ENCODE assay signal across 9 mouse cellular contexts in the genomic region with DNA sequence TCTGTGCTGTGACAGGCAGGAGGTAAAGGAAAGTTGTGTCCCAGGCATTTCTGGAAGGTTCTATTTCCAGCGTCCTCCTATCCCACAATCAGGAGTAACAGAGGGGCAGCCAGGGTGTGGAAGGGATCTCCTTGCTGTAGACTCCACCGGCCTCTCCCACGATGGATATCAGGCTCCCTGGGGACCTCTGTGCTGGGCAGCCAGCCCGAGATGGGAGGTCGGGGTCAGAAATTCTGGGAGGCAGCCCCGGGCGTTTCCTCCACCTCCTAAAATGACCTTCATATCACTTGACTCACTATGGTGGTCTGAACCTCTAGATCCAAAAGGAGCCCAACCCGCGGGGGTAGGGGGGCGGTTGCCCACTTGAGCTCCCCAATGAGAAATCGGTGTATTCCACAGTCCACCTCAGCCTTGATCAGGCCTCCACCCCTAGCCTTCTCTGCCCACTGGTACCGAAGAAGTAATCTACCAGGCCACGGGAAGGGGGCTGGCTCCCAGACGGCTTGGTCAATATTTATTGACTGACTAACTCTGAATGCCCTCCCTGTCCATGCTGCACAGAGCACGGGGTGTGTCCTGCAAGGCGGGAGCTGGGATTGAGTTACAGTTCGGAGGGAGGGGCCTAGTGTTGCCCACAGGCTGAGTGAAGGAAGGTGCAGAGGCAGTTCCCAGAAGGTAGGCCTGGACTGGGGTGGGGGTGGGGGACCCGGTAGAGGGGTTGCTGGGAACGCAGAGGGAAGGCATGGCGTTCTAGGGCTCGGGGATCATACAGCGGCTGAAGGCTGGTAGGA. TPM values are rescaled to one million over a fixed set of nuclear protein-coding genes. Genes with fewer than 3 reads are reported as not detected.
DNase-seq lines count a peak whose midpoint lies in the region; ATAC-seq and TF ChIP-seq lines count a peak whose summit lies in the region.
"Had no signal": no experiment of that assay in that cellular context is flagged by ENCODE, and none has a peak within 500 bp of the region (broad histone marks: within the 10 kb centered on the region; RNA-seq: fewer than 3 reads in every experiment).

Gene Vill (plus strand): TSS at position 625 of the 791 bp plus-strand sequence.

- H3K9me3 ChIP-seq in embryonic facial prominence, embryonic 12.5 days, result no peaks in the 10 kb centered on the region
- no peaks in the 10 kb centered on the region for H3K9me3 ChIP-seq in liver, embryonic 14.5 days (ENCODE audit: control insufficient read depth, low read length)
- no peaks in the 10 kb centered on the region for H3K9me3 ChIP-seq in neural tube, embryonic 13.5 days

- no peaks in the 10 kb centered on the region for H3K27me3 ChIP-seq in embryonic facial prominence, embryonic 12.5 days
- H3K27me3 ChIP-seq in liver, embryonic 14.5 days (ENCODE audit: control insufficient read depth, insufficient read depth, low read length), result peaks cover 3% of the 10 kb centered on the region
- H3K27me3 ChIP-seq in neural tube, embryonic 13.5 days, result peaks cover 15% of the 10 kb centered on the region
- H3K27me3 ChIP-seq: Patski had no signal

- no peaks in the 10 kb centered on the region for H3K36me3 ChIP-seq in embryonic facial prominence, embryonic 12.5 days
- H3K36me3 ChIP-seq in liver, embryonic 14.5 days (replicated peaks; ENCODE audit: control insufficient read depth, insufficient read depth, low read depth), result no peaks in the 10 kb centered on the region
- H3K36me3 ChIP-seq in neural tube, embryonic 13.5 days, result no peaks in the 10 kb centered on the region

- TF ChIP-seq EP300 in liver, embryonic 14.5 days (IDR thresholded peaks at IDR 0.05; ENCODE audit: low read depth), result no peak

- WGBS in embryonic facial prominence, embryonic 12.5 days, result 13% methylated on average over 22 of the region's 22 CpGs
- WGBS in liver, embryonic 14.5 days (ENCODE audit: insufficient replicate concordance), result 28% methylated on average over 22 of the region's 22 CpGs
- WGBS in neural tube, embryonic 13.5 days, result 18% methylated on average over 22 of the region's 22 CpGs

- intact Hi-C loops in gastrocnemius, adult 2 months (cut with DNase I), result no loop called here
- intact Hi-C loops in gastrocnemius, postnatal 14 days (cut with DNase I; ENCODE audit: low total_unique reads), result no loop called here

- peak within 1 kb of the TSS; percentile 80 for H3K4me2 ChIP-seq in embryonic facial prominence, embryonic 12.5 days (replicated peaks)
- H3K4me2 ChIP-seq in liver, embryonic 14.5 days (ENCODE audit: low read depth), result peak within 1 kb of the TSS; percentile 44
- peak within 1 kb of the TSS; percentile 54 for H3K4me2 ChIP-seq in neural tube, embryonic 13.5 days

- no peak for TF ChIP-seq CTCF in gastrocnemius, adult 2 months (IDR thresholded peaks at IDR 0.05)
- no peak for TF ChIP-seq CTCF in liver, embryonic 14.5 days (IDR thresholded peaks at IDR 0.05; ENCODE audit: low read depth)

- H3K4me3 ChIP-seq in gastrocnemius, adult 2 months, result peak within 1 kb of the TSS; percentile 57
- H3K4me3 ChIP-seq in embryonic facial prominence, embryonic 12.5 days, result peak within 1 kb of the TSS; percentile 39
- peak within 1 kb of the TSS; percentile 18 to 28; a peak in 2 of 4 replicates for H3K4me3 ChIP-seq in liver, embryonic 14.5 days (ENCODE audit: insufficient read depth in 1 of 2, low read depth in 2 of 2, low read length in 2 of 2)
- H3K4me3 ChIP-seq in neural tube, embryonic 13.5 days, result peak within 1 kb of the TSS; percentile 27

- H3K9ac ChIP-seq in embryonic facial prominence, embryonic 12.5 days, result peak within 1 kb of the TSS; percentile 57
- no peak within 1 kb of the TSS for H3K9ac ChIP-seq in liver, embryonic 14.5 days (replicated peaks)
- H3K9ac ChIP-seq in neural tube, embryonic 13.5 days, result peak within 1 kb of the TSS; percentile 44

- peak; percentile 91 for ATAC-seq in embryonic facial prominence, embryonic 12.5 days (ENCODE audit: insufficient number of reproducible peaks, insufficient read depth, low FRiP score, low TSS enrichment)
- 0 out of 2 replicates have a peak, but pooled peaks have one; percentile 19 for ATAC-seq in liver, embryonic 14.5 days (ENCODE audit: insufficient read depth)
- ATAC-seq in neural tube, embryonic 13.5 days (ENCODE audit: low read depth), result peak; percentile 82
- ATAC-seq: Patski had no signal

- peak; percentile 61 for DNase-seq in gastrocnemius, adult 2 months
- DNase-seq in gastrocnemius, postnatal 14 days, result no peak
- DNase-seq in hindlimb bud, embryonic 11.5 days (ENCODE audit: extremely low spot score, low read depth, low spot score), result peak; percentile 30
- DNase-seq in liver, embryonic 14.5 days (ENCODE audit: low read depth in 3 of 3, low spot score in 3 of 3), result no peak
- no peak for DNase-seq in cerebellum, postnatal 14 days
- DNase-seq in left cerebral cortex, adult 8-10 months (ENCODE audit: low spot score in 2 of 2), result no peak

- peaks cover 24% of the 10 kb centered on the region; the same call in 1 of the 2 replicates for H3K4me1 ChIP-seq in embryonic facial prominence, embryonic 12.5 days
- peaks cover 12 to 18% of the 10 kb centered on the region in 2 experiments for H3K4me1 ChIP-seq in liver, embryonic 14.5 days (replicated peaks; ENCODE audit: control insufficient read depth in 2 of 2, insufficient read depth in 2 of 2, low read length in 1 of 2)
- peaks cover 17% of the 10 kb centered on the region for H3K4me1 ChIP-seq in neural tube, embryonic 13.5 days (replicated peaks)

- peak within 1 kb of the TSS; percentile 31; the same call in 1 of the 2 replicates for H3K27ac ChIP-seq in gastrocnemius, adult 2 months
- H3K27ac ChIP-seq in embryonic facial prominence, embryonic 12.5 days, result peak within 1 kb of the TSS; percentile 52; the same call in 1 of the 2 replicates
- no peak within 1 kb of the TSS for H3K27ac ChIP-seq in liver, embryonic 14.5 days
- H3K27ac ChIP-seq in neural tube, embryonic 13.5 days (replicated peaks), result no peak within 1 kb of the TSS

RNA-seq across cellular contexts. Expression of gene Vill, which starts in this region (rescaled TPM):
- total RNA-seq in gastrocnemius, adult 2 months (2021), result under 1 TPM in 1 of 2 experiments, not detected in 1; 0.45 TPM
- under 1 TPM; 0.31 to 0.96 TPM for total RNA-seq in gastrocnemius, postnatal 14 days (2021)
- polyA plus RNA-seq in embryonic facial prominence, embryonic 12.5 days (2016; fragmentation: Nextera tagmentation; extraction: Ambion mirVana), result 27.3 and 28.1 TPM in 2 replicates
- polyA plus RNA-seq in liver, embryonic 14.5 days (2012; rRNA removed), result 9.7 and 10.4 TPM in 2 replicates
- polyA plus RNA-seq in liver, embryonic 14.5 days (2014; fragmentation: Nextera tagmentation; extraction: Ambion mirVana), result 7.4 and 8.4 TPM in 2 replicates
- polyA plus RNA-seq in neural tube, embryonic 13.5 days (2015; fragmentation: Nextera tagmentation; extraction: Ambion mirVana), result 6.8 and 6.9 TPM in 2 replicates
- total RNA-seq in left cerebral cortex, adult 8-10 months (2022), result 1 to 10 TPM; 5.3 to 7.6 (median 7.3) TPM

Comparison
In these comparisons a context has a peak if more than half of its experiments do, and no peak if none do; other contexts are left out.
1. Peak in DNase-seq, H3K4me3 ChIP-seq and H3K27ac ChIP-seq in gastrocnemius, adult 2 months; RNA of the gene not detected or under 1 TPM.
2. ATAC-seq: peak in every context shown above with its lines; median percentile 91 in embryonic facial prominence, embryonic 12.5 days; 82 in neural tube, embryonic 13.5 days; 19 in liver, embryonic 14.5 days.